Mouse (Mus musculus) CH12.LX (cell line): Measurements from ENCODE around the gene Slc2a12.

ENCODE experiments used
- CHD1 ChIP-seq: IDR thresholded peaks from 2 replicates; pipeline ENCODE4 v1.6.1; 2012; ENCODE audit warnings: low read depth, low read length, improper control_type of control experiment, inconsistent platforms
- CHD2 ChIP-seq: IDR thresholded peaks from 2 replicates; pipeline ENCODE4 v1.6.1; 2011; ENCODE audit warnings: low read length, improper control_type of control experiment
- POLR2A ChIP-seq: IDR thresholded peaks from 2 replicates; pipeline ENCODE4 v1.6.1; 2011; ENCODE audit warnings: low read depth, mild to moderate bottlenecking, improper control_type of control experiment, low read length
- USF1 ChIP-seq: IDR thresholded peaks from 2 replicates; pipeline ENCODE4 v1.6.1; 2014; ENCODE audit warnings: low read depth, mild to moderate bottlenecking, inconsistent platforms, low read length, improper control_type of control experiment

DNA sequence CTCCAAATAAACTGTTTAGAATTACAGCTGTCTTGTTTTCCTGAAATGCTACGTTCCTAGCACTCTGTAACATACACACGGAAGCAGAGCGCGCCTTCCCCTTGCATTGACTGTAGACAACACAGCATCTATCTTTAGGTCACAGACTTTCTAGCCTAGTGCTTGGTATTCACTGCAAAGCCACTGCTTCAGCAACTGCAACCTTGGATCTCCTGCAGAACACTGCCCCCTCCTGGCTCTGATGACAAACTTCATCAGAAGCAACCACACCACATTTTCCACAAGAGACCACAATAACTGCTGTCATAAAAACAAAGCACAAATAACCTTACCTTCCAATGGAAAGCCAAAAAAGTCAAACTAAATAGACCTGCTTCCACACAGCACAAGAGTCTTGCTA is 69.7 kb downstream of the Slc2a12 start:
- no peak for TF ChIP-seq USF1
- TF ChIP-seq CHD2: no peak
- no peak for TF ChIP-seq POLR2A
- no peak for TF ChIP-seq CHD1
